Mouse (Mus musculus): ENCODE results near the gene Pdzd2.

- TF ChIP-seq POLR2A (IDR thresholded peaks at IDR 0.05; ENCODE audit: borderline replicate concordance, control insufficient read depth, low read depth, low read length), result no peak
- no peak for TF ChIP-seq CTCF (IDR thresholded peaks at IDR 0.05; ENCODE audit: control insufficient read depth, insufficient read depth, low read length)
Observed at GRCm38 (mm10) chr15:12501924-12502548, 237.7 kb downstream of the Pdzd2 start.

Measured in bone marrow, adult 2 months (tissue).